Mouse (Mus musculus): ENCODE measurements around the gene Pif1. TPM values are rescaled to one million over a fixed set of nuclear protein-coding genes. Genes with fewer than 3 reads are reported as not detected.
A peak's percentile ranks its signal among the peaks of the same experiment; 100 is the strongest.

Gene Pif1
- polyA plus RNA-seq, 1 experiment from 2014 or later = 0.75 TPM

GRCm38 (mm10) chr9:65603401-65604102 lies 16.6 kb downstream of the Pif1 start:
- H3K27me3 ChIP-seq (ENCODE audit: control insufficient read depth, insufficient read depth, low read length) = no peaks in the 10 kb centered on the region
- no peaks in the 10 kb centered on the region for H3K4me1 ChIP-seq (ENCODE audit: control insufficient read depth, insufficient read depth, low read length)
- H3K4me2 ChIP-seq (ENCODE audit: low read depth, low read length) = no peak overlapping the region
- H3K27ac ChIP-seq (ENCODE audit: low read depth, low read length) = no peak overlapping the region
- H3K36me3 ChIP-seq (ENCODE audit: control insufficient read depth, insufficient read depth, low read length) = no peaks in the 10 kb centered on the region
- no peak overlapping the region for H3K9ac ChIP-seq (replicated peaks; ENCODE audit: low read depth, low read length)
- 53% methylated on average over 8 of the region's 8 CpGs for WGBS
- no peak overlapping the region for H3K4me3 ChIP-seq (ENCODE audit: low read depth, low read length)
- ATAC-seq (ENCODE audit: low read depth) = no peak
- H3K9me3 ChIP-seq (ENCODE audit: control insufficient read depth, low read length) = no peaks in the 10 kb centered on the region

GRCm38 (mm10) chr9:65605471-65606136 lies 18.6 kb downstream of the Pif1 start:
- Histone ChIP-seq H3K4me1 (ENCODE audit: control insufficient read depth, insufficient read depth, low read length) (no peaks in the 10 kb centered on the region), H3K4me2 (ENCODE audit: low read depth, low read length) (peak overlapping the region; percentile 45), H3K9ac (replicated peaks; ENCODE audit: low read depth, low read length) (0 out of 2 replicates have a peak overlapping the region, but pooled peaks have one; percentile 25), H3K9me3 (ENCODE audit: control insufficient read depth, low read length) (no peaks in the 10 kb centered on the region), H3K36me3 (ENCODE audit: control insufficient read depth, insufficient read depth, low read length) (no peaks in the 10 kb centered on the region), H3K27me3 (ENCODE audit: control insufficient read depth, insufficient read depth, low read length) (no peaks in the 10 kb centered on the region), H3K4me3 (ENCODE audit: low read depth, low read length) (no peak overlapping the region), H3K27ac (ENCODE audit: low read depth, low read length) (no peak overlapping the region)
- peak; percentile 63; the same call in 1 of the 2 replicates for ATAC-seq (ENCODE audit: low read depth)
- WGBS = 8% methylated on average over 9 of the region's 9 CpGs

GRCm38 (mm10) chr9:65606321-65607109 lies 19.6 kb downstream of the Pif1 start:
- Histone ChIP-seq H3K27me3 (ENCODE audit: control insufficient read depth, insufficient read depth, low read length) (no peaks in the 10 kb centered on the region), H3K27ac (ENCODE audit: low read depth, low read length) (no peak overlapping the region), H3K9me3 (ENCODE audit: control insufficient read depth, low read length) (no peaks in the 10 kb centered on the region), H3K4me1 (ENCODE audit: control insufficient read depth, insufficient read depth, low read length) (no peaks in the 10 kb centered on the region), H3K36me3 (ENCODE audit: control insufficient read depth, insufficient read depth, low read length) (no peaks in the 10 kb centered on the region), H3K4me3 (ENCODE audit: low read depth, low read length) (no peak overlapping the region), H3K9ac (replicated peaks; ENCODE audit: low read depth, low read length) (no peak overlapping the region), H3K4me2 (ENCODE audit: low read depth, low read length) (no peak overlapping the region)
- ATAC-seq (ENCODE audit: low read depth) = no peak
- WGBS = 44% methylated on average over 9 of the region's 9 CpGs

- WGBS = 62% methylated on average over 2 of the region's 2 CpGs
- no peak overlapping the region for H3K4me2 ChIP-seq (ENCODE audit: low read depth, low read length)
These were observed 20.2 kb downstream of the Pif1 start for GRCm38 (mm10) chr9:65607120-65607519.

GRCm38 (mm10) chr9:65611969-65612486 lies 25.1 kb downstream of the Pif1 start:
- Histone ChIP-seq H3K4me2 (ENCODE audit: low read depth, low read length) (no peak overlapping the region), H3K27me3 (ENCODE audit: control insufficient read depth, insufficient read depth, low read length) (no peaks in the 10 kb centered on the region), H3K4me1 (ENCODE audit: control insufficient read depth, insufficient read depth, low read length) (no peaks in the 10 kb centered on the region), H3K9ac (replicated peaks; ENCODE audit: low read depth, low read length) (no peak overlapping the region), H3K27ac (ENCODE audit: low read depth, low read length) (no peak overlapping the region), H3K4me3 (ENCODE audit: low read depth, low read length) (no peak overlapping the region), H3K36me3 (ENCODE audit: control insufficient read depth, insufficient read depth, low read length) (no peaks in the 10 kb centered on the region), H3K9me3 (ENCODE audit: control insufficient read depth, low read length) (no peaks in the 10 kb centered on the region)
- 89% methylated on average over 5 of the region's 5 CpGs for WGBS
- no peak for ATAC-seq (ENCODE audit: low read depth)

More at GRCm38 (mm10) chr9:65607120-65607519, 20.2 kb downstream of the Pif1 start:
- Histone ChIP-seq H3K36me3 (ENCODE audit: control insufficient read depth, insufficient read depth, low read length) (no peaks in the 10 kb centered on the region), H3K27me3 (ENCODE audit: control insufficient read depth, insufficient read depth, low read length) (no peaks in the 10 kb centered on the region), H3K27ac (ENCODE audit: low read depth, low read length) (no peak overlapping the region), H3K9ac (replicated peaks; ENCODE audit: low read depth, low read length) (no peak overlapping the region), H3K4me1 (ENCODE audit: control insufficient read depth, insufficient read depth, low read length) (no peaks in the 10 kb centered on the region), H3K4me3 (ENCODE audit: low read depth, low read length) (no peak overlapping the region), H3K9me3 (ENCODE audit: control insufficient read depth, low read length) (no peaks in the 10 kb centered on the region)
- ATAC-seq (ENCODE audit: low read depth) = no peak

DNA sequence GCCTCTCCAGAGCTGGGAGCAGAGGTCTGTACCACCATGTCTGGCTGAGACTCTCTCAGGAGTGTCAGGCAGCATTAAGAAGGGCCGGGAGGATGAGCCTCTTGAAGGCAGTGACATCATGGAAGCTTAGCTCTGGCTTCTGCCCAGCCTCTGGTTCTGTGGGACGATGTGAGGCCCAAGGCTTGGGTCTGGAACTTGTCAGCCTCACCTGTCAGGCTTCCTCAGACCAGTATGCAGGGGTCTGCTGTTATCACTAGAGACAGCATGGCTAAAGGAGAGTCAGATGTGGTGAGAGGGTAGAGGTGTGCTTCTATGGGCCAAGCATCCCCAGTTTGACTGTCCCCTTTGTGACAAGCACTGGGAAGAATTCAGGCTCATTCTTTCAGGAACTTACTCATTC lies 26.1 kb downstream of the Pif1 start:
- H3K27me3 ChIP-seq (ENCODE audit: control insufficient read depth, insufficient read depth, low read length) = no peaks in the 10 kb centered on the region

GRCm38 (mm10) chr9:65619311-65619710 lies 32.4 kb downstream of the Pif1 start:
- H3K4me2 ChIP-seq (ENCODE audit: low read depth, low read length) = no peak overlapping the region
- H3K36me3 ChIP-seq (ENCODE audit: control insufficient read depth, insufficient read depth, low read length) = no peaks in the 10 kb centered on the region
- H3K27me3 ChIP-seq (ENCODE audit: control insufficient read depth, insufficient read depth, low read length) = no peaks in the 10 kb centered on the region
- ATAC-seq (ENCODE audit: low read depth) = no peak
- 69% methylated on average over 3 of the region's 3 CpGs for WGBS
- no peaks in the 10 kb centered on the region for H3K4me1 ChIP-seq (ENCODE audit: control insufficient read depth, insufficient read depth, low read length)
- H3K9ac ChIP-seq (replicated peaks; ENCODE audit: low read depth, low read length) = no peak overlapping the region
- no peak overlapping the region for H3K4me3 ChIP-seq (ENCODE audit: low read depth, low read length)
- no peaks in the 10 kb centered on the region for H3K9me3 ChIP-seq (ENCODE audit: control insufficient read depth, low read length)
- no peak overlapping the region for H3K27ac ChIP-seq (ENCODE audit: low read depth, low read length)

More for the DNA sequence above, 26.1 kb downstream of the Pif1 start:
- Histone ChIP-seq H3K36me3 (ENCODE audit: control insufficient read depth, insufficient read depth, low read length) (no peaks in the 10 kb centered on the region), H3K9ac (replicated peaks; ENCODE audit: low read depth, low read length) (no peak overlapping the region), H3K4me2 (ENCODE audit: low read depth, low read length) (no peak overlapping the region), H3K4me3 (ENCODE audit: low read depth, low read length) (no peak overlapping the region), H3K27ac (ENCODE audit: low read depth, low read length) (no peak overlapping the region), H3K4me1 (ENCODE audit: control insufficient read depth, insufficient read depth, low read length) (no peaks in the 10 kb centered on the region), H3K9me3 (ENCODE audit: control insufficient read depth, low read length) (no peaks in the 10 kb centered on the region)
- ATAC-seq (ENCODE audit: low read depth) = no peak
- 68% methylated on average over 2 of the region's 2 CpGs for WGBS

DNA sequence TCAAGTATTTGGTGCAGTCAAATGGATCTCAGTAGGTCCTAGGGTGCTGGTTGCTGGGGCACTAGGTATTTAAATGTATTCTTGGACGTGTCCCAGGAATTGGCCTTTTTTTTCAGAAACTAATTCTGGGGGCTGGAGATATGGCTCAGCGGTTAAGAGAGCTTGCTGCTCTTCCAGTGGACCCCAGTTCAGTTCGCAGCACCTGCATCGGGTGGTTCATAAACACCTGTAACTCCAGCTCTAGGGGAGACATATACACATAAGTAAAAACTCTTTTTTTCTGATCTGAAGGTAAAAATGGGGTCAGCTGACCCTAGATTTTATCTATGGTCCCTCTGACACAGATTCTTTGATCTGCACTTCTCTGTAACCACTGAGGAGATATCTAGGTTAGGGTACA lies 34.2 kb downstream of the Pif1 start:
- H3K27me3 ChIP-seq (ENCODE audit: control insufficient read depth, insufficient read depth, low read length) = no peaks in the 10 kb centered on the region
- no peaks in the 10 kb centered on the region for H3K4me1 ChIP-seq (ENCODE audit: control insufficient read depth, insufficient read depth, low read length)
- no peak overlapping the region for H3K27ac ChIP-seq (ENCODE audit: low read depth, low read length)
- WGBS = 92% methylated on average over 4 of the region's 4 CpGs
- H3K9ac ChIP-seq (replicated peaks; ENCODE audit: low read depth, low read length) = no peak overlapping the region
- H3K4me3 ChIP-seq (ENCODE audit: low read depth, low read length) = no peak overlapping the region
- no peaks in the 10 kb centered on the region for H3K36me3 ChIP-seq (ENCODE audit: control insufficient read depth, insufficient read depth, low read length)
- ATAC-seq (ENCODE audit: low read depth) = no peak
- no peaks in the 10 kb centered on the region for H3K9me3 ChIP-seq (ENCODE audit: control insufficient read depth, low read length)
- H3K4me2 ChIP-seq (ENCODE audit: low read depth, low read length) = no peak overlapping the region
